Mouse (Mus musculus): ENCODE results near the gene Hist1h3c. TPM values are rescaled to one million over a fixed set of nuclear protein-coding genes. Genes with fewer than 3 reads are reported as not detected.
A peak's percentile ranks its signal among the peaks of the same experiment; 100 is the strongest.
"Not testable (repeated sequence)": the region's sequence is repeated elsewhere in the genome, so short reads cannot be mapped to it uniquely, and the experiment has no call there.

Gene Hist1h3c
- polyA plus RNA-seq, 1 experiment from 2014 or later = 9.5 TPM

- no peak overlapping the region for H3K27ac ChIP-seq (replicated peaks)
- H3K4me3 ChIP-seq = no peak overlapping the region
- 95% methylated on average over 7 of the region's 7 CpGs for WGBS
- peaks cover 22% of the 10 kb centered on the region for H3K4me1 ChIP-seq
- H3K36me3 ChIP-seq = no peaks in the 10 kb centered on the region
- DNase-seq (ENCODE audit: low spot score) = peak; percentile 8
- peaks cover 15% of the 10 kb centered on the region for H3K27me3 ChIP-seq (ENCODE audit: low read depth, poor library complexity, severe bottlenecking)
- no peaks in the 10 kb centered on the region for H3K9me3 ChIP-seq (replicated peaks)
These were observed 39.5 kb downstream of the Hist1h3c start for GRCm38 (mm10) chr13:23705751-23706356.

DNA sequence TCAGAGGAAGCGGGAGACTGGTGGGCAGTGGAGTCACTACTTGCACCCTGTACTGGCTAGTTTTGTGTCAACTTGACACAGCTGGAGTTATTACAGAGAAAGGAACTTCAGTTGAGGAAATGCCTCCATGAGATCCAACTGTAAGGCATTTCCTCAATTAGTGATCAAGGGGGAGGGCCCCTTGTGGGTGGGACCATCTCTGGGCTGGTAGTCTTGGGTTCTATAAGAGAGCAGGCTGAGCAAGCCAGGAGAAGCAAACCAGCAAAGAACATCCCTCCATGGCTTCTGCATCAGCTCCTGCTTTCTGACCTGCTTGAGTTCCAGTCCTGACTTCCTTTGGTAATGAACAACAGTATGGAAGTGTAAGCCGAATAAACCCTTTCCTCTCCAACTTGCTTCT lies 42.6 kb downstream of the Hist1h3c start:
- WGBS = 87% methylated on average over 2 of the region's 2 CpGs
- not testable (repeated sequence) for H3K4me3 ChIP-seq; H3K27me3 ChIP-seq (ENCODE audit: low read depth, poor library complexity, severe bottlenecking); H3K9me3 ChIP-seq (replicated peaks); H3K27ac ChIP-seq (replicated peaks); DNase-seq (ENCODE audit: low spot score); H3K36me3 ChIP-seq
- peaks cover 16% of the 10 kb centered on the region for H3K4me1 ChIP-seq

- Histone ChIP-seq H3K4me3 (no peak overlapping the region), H3K4me1 (peaks cover 21% of the 10 kb centered on the region), H3K36me3 (no peaks in the 10 kb centered on the region), H3K27ac (replicated peaks) (no peak overlapping the region), H3K9me3 (replicated peaks) (no peaks in the 10 kb centered on the region), H3K27me3 (ENCODE audit: low read depth, poor library complexity, severe bottlenecking) (no peaks in the 10 kb centered on the region)
- WGBS = 85% methylated on average over 4 of the region's 4 CpGs
- no peak for DNase-seq (ENCODE audit: low spot score)
These were observed 43.2 kb downstream of the Hist1h3c start for GRCm38 (mm10) chr13:23702220-23702619.

DNA sequence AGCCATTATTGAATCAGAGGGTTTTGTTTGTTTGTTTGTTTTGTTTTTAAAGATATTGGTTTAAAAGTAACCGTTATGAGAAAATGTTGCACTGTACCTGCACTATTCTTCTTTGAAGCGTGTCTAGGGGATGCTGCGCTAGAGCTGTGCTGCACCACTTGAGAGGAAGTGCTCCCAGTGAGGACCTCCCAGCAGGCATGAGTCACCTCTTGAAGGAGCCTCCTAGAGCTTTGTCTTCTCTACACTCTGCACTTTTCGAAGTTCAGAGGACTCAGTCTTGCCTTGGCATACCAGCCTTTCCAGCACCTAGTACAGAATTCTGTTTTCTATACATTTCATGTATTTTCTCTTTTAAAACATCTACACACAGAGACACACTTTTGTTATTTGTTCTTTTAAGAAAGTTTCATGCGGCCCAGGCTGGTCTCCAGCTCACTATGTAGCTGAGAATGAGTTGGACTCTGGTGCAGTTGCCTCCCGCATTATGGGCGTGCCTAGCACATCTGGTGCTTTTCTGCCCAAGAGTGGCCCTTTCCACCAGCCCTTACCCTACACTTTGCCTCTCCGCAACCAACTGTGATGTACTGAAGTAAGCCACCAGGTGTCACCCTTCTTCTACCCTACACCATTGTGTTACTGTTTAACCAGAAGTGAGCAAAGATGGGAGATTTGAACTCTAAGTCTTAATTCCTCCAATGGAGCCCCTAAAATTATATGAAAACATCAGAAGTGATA lies 44.4 kb downstream of the Hist1h3c start:
- Histone ChIP-seq H3K27me3 (ENCODE audit: low read depth, poor library complexity, severe bottlenecking) (no peaks in the 10 kb centered on the region), H3K4me1 (peaks cover 24% of the 10 kb centered on the region), H3K4me3 (no peak overlapping the region), H3K27ac (replicated peaks) (peak overlapping the region; percentile 35), H3K36me3 (no peaks in the 10 kb centered on the region), H3K9me3 (replicated peaks) (no peaks in the 10 kb centered on the region)
- DNase-seq (ENCODE audit: low spot score) = peak; percentile 75
- WGBS = 33% methylated on average over 8 of the region's 8 CpGs

DNA sequence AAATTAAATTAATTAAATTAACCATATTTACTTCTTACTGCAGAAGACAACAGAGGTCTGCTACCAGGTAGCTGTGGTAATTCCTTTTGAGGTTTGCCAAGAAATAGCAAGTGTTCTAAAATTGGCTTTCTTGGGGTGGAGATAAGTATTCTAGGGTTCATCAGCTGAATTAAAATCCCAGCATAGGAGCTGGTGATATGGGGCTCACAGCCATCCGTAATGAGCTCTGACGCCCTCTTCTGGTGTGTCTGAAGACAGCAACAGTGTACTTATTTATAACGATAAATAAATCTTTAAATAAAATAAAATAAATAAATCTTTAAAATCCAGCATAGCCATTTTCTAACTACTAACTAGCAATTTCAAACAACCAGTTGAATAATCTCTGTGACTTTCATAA lies 45.6 kb downstream of the Hist1h3c start:
- WGBS = 70% methylated on average over 3 of the region's 3 CpGs
- no peaks in the 10 kb centered on the region for H3K9me3 ChIP-seq (replicated peaks)
- H3K27me3 ChIP-seq (ENCODE audit: low read depth, poor library complexity, severe bottlenecking) = no peaks in the 10 kb centered on the region
- H3K4me1 ChIP-seq = peaks cover 30% of the 10 kb centered on the region
- no peak for DNase-seq (ENCODE audit: low spot score)
- peak overlapping the region; percentile 88; the same call in 1 of the 2 replicates for H3K27ac ChIP-seq (replicated peaks)
- no peaks in the 10 kb centered on the region for H3K36me3 ChIP-seq
- no peak overlapping the region for H3K4me3 ChIP-seq

- WGBS = 59% methylated on average over 6 of the region's 6 CpGs
- Histone ChIP-seq H3K4me1 (peaks cover 30% of the 10 kb centered on the region), H3K27me3 (ENCODE audit: low read depth, poor library complexity, severe bottlenecking) (no peaks in the 10 kb centered on the region), H3K9me3 (replicated peaks) (no peaks in the 10 kb centered on the region), H3K36me3 (no peaks in the 10 kb centered on the region), H3K4me3 (peak overlapping the region; percentile 60; the same call in 1 of the 2 replicates), H3K27ac (replicated peaks) (peak overlapping the region; percentile 88)
- DNase-seq (ENCODE audit: low spot score) = no peak
These were observed 46.4 kb downstream of the Hist1h3c start for GRCm38 (mm10) chr13:23698996-23699395.

GRCm38 (mm10) chr13:23698300-23698693 lies 47.1 kb downstream of the Hist1h3c start, which contains the start of gene Hist1h4c:
TSS of gene Hist1h4c (minus strand) at chr13:23698454.
- 0% methylated on average over 20 of the region's 22 CpGs for WGBS
- no peaks in the 10 kb centered on the region for H3K9me3 ChIP-seq (replicated peaks)
- peaks cover 30% of the 10 kb centered on the region for H3K4me1 ChIP-seq
- H3K4me3 ChIP-seq = peak within 1 kb of the TSS; percentile 60
- DNase-seq (ENCODE audit: low spot score) = peak; percentile 97
- no peaks in the 10 kb centered on the region for H3K27me3 ChIP-seq (ENCODE audit: low read depth, poor library complexity, severe bottlenecking)
- no peaks in the 10 kb centered on the region for H3K36me3 ChIP-seq
- peak within 1 kb of the TSS; percentile 88 for H3K27ac ChIP-seq (replicated peaks)

DNA sequence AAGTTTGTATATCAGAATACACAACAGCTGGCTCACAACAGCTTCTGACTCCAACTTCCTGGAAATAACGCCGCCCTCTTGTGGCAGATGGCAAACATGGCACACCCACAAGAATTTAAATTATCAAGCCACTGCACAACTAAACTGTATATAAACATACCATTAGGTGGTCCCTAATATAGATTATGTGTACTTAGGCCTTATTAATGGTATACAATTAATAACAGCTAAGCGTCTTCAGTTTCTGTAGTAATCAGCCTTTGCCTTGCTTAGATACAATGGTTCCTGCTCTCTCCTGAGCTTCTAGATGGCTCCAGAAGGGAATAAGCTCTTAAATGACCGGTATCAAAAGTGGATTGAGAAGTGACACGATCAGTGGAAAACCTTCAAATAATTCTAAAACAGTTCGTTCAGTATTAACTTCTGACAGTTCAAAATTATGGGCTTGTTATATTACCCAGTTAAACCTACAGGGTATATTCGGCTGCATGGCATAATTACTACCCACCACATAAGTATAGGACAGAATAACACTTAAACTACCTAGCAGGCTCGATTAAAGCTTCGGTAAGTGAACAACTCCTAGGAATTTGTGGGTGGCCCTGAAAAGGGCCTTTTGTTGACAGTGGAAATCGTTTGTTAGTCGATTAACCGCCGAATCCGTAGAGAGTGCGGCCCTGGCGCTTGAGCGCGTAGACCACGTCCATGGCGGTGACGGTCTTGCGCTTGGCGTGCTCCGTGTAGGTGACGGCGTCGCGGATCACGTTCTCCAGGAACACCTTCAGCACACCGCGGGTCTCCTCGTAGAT lies 47.7 kb downstream of the Hist1h3c start:
- 1% methylated on average over 22 of the region's 32 CpGs for WGBS
- no peaks in the 10 kb centered on the region for H3K9me3 ChIP-seq (replicated peaks)
- no peaks in the 10 kb centered on the region for H3K27me3 ChIP-seq (ENCODE audit: low read depth, poor library complexity, severe bottlenecking)
- H3K4me3 ChIP-seq = peak overlapping the region; percentile 60
- H3K27ac ChIP-seq (replicated peaks) = peak overlapping the region; percentile 88
- H3K4me1 ChIP-seq = peaks cover 30% of the 10 kb centered on the region
- DNase-seq (ENCODE audit: low spot score) = peak; percentile 63
- no peaks in the 10 kb centered on the region for H3K36me3 ChIP-seq

- no peaks in the 10 kb centered on the region for H3K36me3 ChIP-seq
- H3K27ac ChIP-seq (replicated peaks) = peak overlapping the region; percentile 80
- WGBS = 68% methylated on average over 15 of the region's 15 CpGs
- H3K4me1 ChIP-seq = peaks cover 29% of the 10 kb centered on the region
- H3K27me3 ChIP-seq (ENCODE audit: low read depth, poor library complexity, severe bottlenecking) = no peaks in the 10 kb centered on the region
- H3K4me3 ChIP-seq = 0 out of 2 replicates have a peak overlapping the region, but pooled peaks have one; percentile 3
- no peaks in the 10 kb centered on the region for H3K9me3 ChIP-seq (replicated peaks)
- no peak for DNase-seq (ENCODE audit: low spot score)
These were observed 49.3 kb downstream of the Hist1h3c start for GRCm38 (mm10) chr13:23696061-23696474.

DNA sequence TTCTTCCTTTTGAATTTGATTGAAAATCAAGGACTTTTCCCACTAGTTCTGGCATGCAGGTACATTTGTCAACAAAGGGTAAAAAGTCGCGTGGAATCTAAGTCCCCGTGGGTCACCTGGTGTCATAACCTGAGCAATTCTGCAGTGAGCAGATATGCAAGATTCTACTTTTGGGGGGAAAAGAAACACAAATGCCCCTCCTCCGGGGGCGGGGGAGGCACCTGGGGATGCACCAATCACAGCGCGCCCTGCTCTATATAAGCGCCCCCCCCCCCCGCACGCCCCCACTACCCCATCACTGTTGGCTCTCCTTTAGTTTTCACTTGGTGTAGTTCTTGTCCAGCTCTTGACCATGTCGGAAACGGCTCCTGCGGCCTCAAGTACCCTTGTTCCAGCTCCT lies 49.9 kb downstream of the Hist1h3c start, which contains the start of gene Hist1h1t:
Gene Hist1h1t, plus strand, starts transcription at position 301 of the 400 bp plus-strand sequence.
- H3K9me3 ChIP-seq (replicated peaks) = no peaks in the 10 kb centered on the region
- 49% methylated on average over 12 of the region's 13 CpGs for WGBS
- H3K4me3 ChIP-seq = 0 out of 2 replicates have a peak within 1 kb of the TSS, but pooled peaks have one; percentile 3
- peak within 1 kb of the TSS; percentile 80 for H3K27ac ChIP-seq (replicated peaks)
- H3K27me3 ChIP-seq (ENCODE audit: low read depth, poor library complexity, severe bottlenecking) = no peaks in the 10 kb centered on the region
- no peak for DNase-seq (ENCODE audit: low spot score)
- H3K4me1 ChIP-seq = peaks cover 24% of the 10 kb centered on the region
- no peaks in the 10 kb centered on the region for H3K36me3 ChIP-seq
